Mouse (Mus musculus) myocyte (in vitro differentiated cells): ENCODE measurements around the gene Slc11a2. TPM values are rescaled to one million over a fixed set of nuclear protein-coding genes. Genes with fewer than 3 reads are reported as not detected.
"Not testable (repeated sequence)": the region's sequence is repeated elsewhere in the genome, so short reads cannot be mapped to it uniquely, and the experiment has no call there.

Experiments
- H3K27me3 ChIP-seq: one replicate; pipeline ENCODE4 v1.6.1; 2011; ENCODE audit not compliant: control insufficient read depth, insufficient read depth, insufficient read length
- H3K36me3 ChIP-seq: one replicate; pipeline ENCODE4 v1.6.1; 2011; ENCODE audit not compliant: control insufficient read depth, insufficient read depth
- H3K4me2 ChIP-seq: one replicate; pipeline ENCODE4 v1.6.1; 2011; ENCODE audit warnings: low read depth, control low read depth
- H3K4me3 ChIP-seq: one replicate; pipeline ENCODE4 v1.5.1; 2011; ENCODE audit warnings: mild to moderate bottlenecking, control low read depth, moderate library complexity
- H3K79me2 ChIP-seq: one replicate; pipeline ENCODE4 v1.6.1; 2011; ENCODE audit not compliant: control insufficient read depth, insufficient read depth
- H3ac ChIP-seq: one replicate; pipeline ENCODE4 v1.6.1; 2011; ENCODE audit not compliant: control insufficient read depth, insufficient read length
- CEBPB ChIP-seq: IDR thresholded peaks from 2 replicates; pipeline ENCODE4 v1.6.1; 2011; ENCODE audit warnings: mild to moderate bottlenecking, moderate library complexity; ENCODE audit not compliant: poor library complexity, insufficient read depth, severe bottlenecking
- E2F4 ChIP-seq: IDR thresholded peaks from one replicate; pipeline ENCODE4 v1.6.1; 2011; ENCODE audit warnings: mild to moderate bottlenecking, control low read depth, moderate library complexity; ENCODE audit not compliant: insufficient read depth
- MAX ChIP-seq: IDR thresholded peaks from one replicate; pipeline ENCODE4 v1.6.1; 2011; ENCODE audit warnings: low read depth, mild to moderate bottlenecking, control low read depth
- MYOD1 ChIP-seq, 3 experiments: IDR thresholded peaks; one replicate each; pipeline ENCODE4 v1.6.1; 2011; ENCODE audit warnings: control low read depth in 2 of 3, low read depth in 2 of 3, mild to moderate bottlenecking in 2 of 3, moderate library complexity in 1 of 3; ENCODE audit not compliant: insufficient read length in 2 of 3, control insufficient read depth in 1 of 3
- MYOG ChIP-seq, 3 experiments: IDR thresholded peaks; one replicate each; pipeline ENCODE4 v1.6.1; 2011; ENCODE audit warnings: control low read depth in 2 of 3, low read depth in 2 of 3, mild to moderate bottlenecking in 2 of 3; ENCODE audit not compliant: insufficient read length in 2 of 3, control insufficient read depth in 1 of 3, insufficient read depth in 1 of 3
- POLR2A ChIP-seq: IDR thresholded peaks from one replicate; pipeline ENCODE4 v1.6.1; 2011; ENCODE audit warnings: low read depth, mild to moderate bottlenecking, control low read depth, moderate library complexity; ENCODE audit not compliant: insufficient read length
- POLR2AphosphoS2 ChIP-seq: IDR thresholded peaks from one replicate; pipeline ENCODE4 v1.6.1; 2011; ENCODE audit warnings: low read depth, control low read depth; ENCODE audit not compliant: insufficient read length
- REST ChIP-seq: IDR thresholded peaks from one replicate; pipeline ENCODE4 v1.6.1; 2011; ENCODE audit warnings: mild to moderate bottlenecking, control low read depth, moderate library complexity; ENCODE audit not compliant: insufficient read depth, insufficient read length
- SRF ChIP-seq: IDR thresholded peaks from one replicate; pipeline ENCODE4 v1.6.1; 2011; ENCODE audit warnings: low read depth; ENCODE audit not compliant: control insufficient read depth, insufficient read length
- TCF12 ChIP-seq: IDR thresholded peaks from one replicate; pipeline ENCODE4 v1.6.1; 2011; ENCODE audit warnings: mild to moderate bottlenecking, control low read depth; ENCODE audit not compliant: poor library complexity, insufficient read depth, severe bottlenecking
- TCF3 ChIP-seq: IDR thresholded peaks from one replicate; pipeline ENCODE4 v1.6.1; 2011; ENCODE audit warnings: low read depth, control low read depth; ENCODE audit not compliant: insufficient read length
- USF1 ChIP-seq: IDR thresholded peaks from one replicate; pipeline ENCODE4 v1.6.1; 2011; ENCODE audit warnings: low read depth, mild to moderate bottlenecking, control low read depth, moderate library complexity
- polyA plus RNA-seq: library from polyadenylated mRNA; unstranded; fragments of >200 nt; fragmentation: generic; extraction: Trizol; gene quantifications from one replicate; pipeline ENCODE4 v1.2.1, GENCODE M21; 2012; ENCODE audit warnings: missing spikeins

The Slc11a2 gene
- polyA plus RNA-seq, 1 experiment = 48.2 TPM

GRCm38 (mm10) chr15:100379658-100380057 lies 45.2 kb downstream of the Slc11a2 start:
- no peaks in the 10 kb centered on the region for H3K79me2 ChIP-seq
- peaks cover 6% of the 10 kb centered on the region for H3K27me3 ChIP-seq
- TF ChIP-seq MAX (no peak), TCF3 (no peak), CEBPB (no peak), MYOD1 (IDR thresholded peaks at IDR 0.05; ENCODE audit: control insufficient read depth in 1 of 3, insufficient read length in 2 of 3, low read depth in 2 of 3) (no peak), POLR2A (no peak), USF1 (no peak), TCF12 (no peak)
- no peak overlapping the region for H3K4me3 ChIP-seq
- no peak overlapping the region for H3ac ChIP-seq
- no peak overlapping the region for H3K4me2 ChIP-seq
- no peaks in the 10 kb centered on the region for H3K36me3 ChIP-seq

GRCm38 (mm10) chr15:100377847-100378505 lies 46.9 kb downstream of the Slc11a2 start:
- H3K27me3 ChIP-seq, H3K79me2 ChIP-seq, H3K36me3 ChIP-seq, H3K4me3 ChIP-seq, H3K4me2 ChIP-seq, H3ac ChIP-seq: not testable (repeated sequence)

GRCm38 (mm10) chr15:100375066-100375465 lies 49.8 kb downstream of the Slc11a2 start:
- TF ChIP-seq POLR2A (no peak), TCF3 (no peak), REST (no peak), SRF (no peak), MAX (no peak), MYOD1 (IDR thresholded peaks at IDR 0.05; ENCODE audit: control insufficient read depth in 1 of 3, insufficient read length in 2 of 3, low read depth in 2 of 3) (no peak), E2F4 (no peak), POLR2AphosphoS2 (no peak), USF1 (no peak), TCF12 (no peak), MYOG (IDR thresholded peaks at IDR 0.05; ENCODE audit: control insufficient read depth in 1 of 3, insufficient read depth in 1 of 3, insufficient read length in 2 of 3, low read depth in 2 of 3) (no peak), CEBPB (no peak)
- Histone ChIP-seq H3K4me2 (no peak overlapping the region), H3ac (no peak overlapping the region)

GRCm38 (mm10) chr15:100367119-100367518 lies 57.8 kb downstream of the Slc11a2 start:
- H3K4me2 ChIP-seq = no peak overlapping the region
- peaks cover 62% of the 10 kb centered on the region for H3K27me3 ChIP-seq
- H3K4me3 ChIP-seq = no peak overlapping the region
- TF ChIP-seq TCF3 = no peak
- H3K79me2 ChIP-seq = no peaks in the 10 kb centered on the region
- H3K36me3 ChIP-seq = no peaks in the 10 kb centered on the region
- H3ac ChIP-seq = no peak overlapping the region

More at GRCm38 (mm10) chr15:100375066-100375465, 49.8 kb downstream of the Slc11a2 start:
- H3K79me2 ChIP-seq = no peaks in the 10 kb centered on the region
- peaks cover 5% of the 10 kb centered on the region for H3K27me3 ChIP-seq
- H3K36me3 ChIP-seq = no peaks in the 10 kb centered on the region
- no peak overlapping the region for H3K4me3 ChIP-seq

GRCm38 (mm10) chr15:100365967-100366366 lies 58.9 kb downstream of the Slc11a2 start:
- H3K4me2 ChIP-seq, H3ac ChIP-seq, H3K79me2 ChIP-seq, H3K36me3 ChIP-seq, H3K4me3 ChIP-seq: not testable (repeated sequence)
- H3K27me3 ChIP-seq = peaks cover 65% of the 10 kb centered on the region

- no peak within 1 kb of the TSS for H3K4me2 ChIP-seq
- H3K27me3 ChIP-seq = peaks cover 66% of the 10 kb centered on the region
- no peaks in the 10 kb centered on the region for H3K79me2 ChIP-seq
- TF ChIP-seq POLR2A (no peak), USF1 (no peak), MYOD1 (IDR thresholded peaks at IDR 0.05; ENCODE audit: control insufficient read depth in 1 of 3, insufficient read length in 2 of 3, low read depth in 2 of 3) (no peak), CEBPB (no peak)
- no peaks in the 10 kb centered on the region for H3K36me3 ChIP-seq
- H3K4me3 ChIP-seq = no peak within 1 kb of the TSS
- no peak within 1 kb of the TSS for H3ac ChIP-seq
Measured at GRCm38 (mm10) chr15:100364242-100364641, 60.6 kb downstream of the Slc11a2 start, which contains the start of gene Higd1c. TSS of gene Higd1c (plus strand) at chr15:100364542.
